Mouse (Mus musculus): ENCODE measurements around the gene Tmem270. TPM values are rescaled to one million over a fixed set of nuclear protein-coding genes. Genes with fewer than 3 reads are reported as not detected.

Tmem270 gene
- total RNA-seq, 2 experiments from 2014 or later = not detected

GRCm38 (mm10) chr5:134890601-134891054, 15.9 kb downstream of the Tmem270 start:
- no peak for DNase-seq (ENCODE audit: low spot score in 2 of 2)

DNA sequence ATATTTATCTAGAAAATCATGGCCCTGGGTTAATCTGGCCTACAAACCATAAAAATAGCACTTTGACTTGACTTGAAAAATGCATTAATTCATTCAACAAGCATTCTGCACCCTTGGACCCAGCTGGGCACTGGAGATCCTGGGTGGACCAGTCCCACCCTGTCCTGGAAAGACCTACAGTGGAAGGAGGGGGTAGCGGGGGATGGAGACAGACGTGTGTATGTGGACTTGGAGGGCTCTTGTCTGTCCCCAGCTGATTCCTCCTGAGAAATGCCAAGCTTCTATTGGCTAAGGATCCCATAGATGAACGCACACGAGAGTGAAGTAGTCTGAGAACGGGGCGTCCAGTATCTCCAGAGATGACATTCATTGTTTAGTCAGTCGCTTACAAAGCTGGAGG, 18.0 kb downstream of the Tmem270 start:
- no peak for DNase-seq (ENCODE audit: low spot score in 2 of 2)

DNA sequence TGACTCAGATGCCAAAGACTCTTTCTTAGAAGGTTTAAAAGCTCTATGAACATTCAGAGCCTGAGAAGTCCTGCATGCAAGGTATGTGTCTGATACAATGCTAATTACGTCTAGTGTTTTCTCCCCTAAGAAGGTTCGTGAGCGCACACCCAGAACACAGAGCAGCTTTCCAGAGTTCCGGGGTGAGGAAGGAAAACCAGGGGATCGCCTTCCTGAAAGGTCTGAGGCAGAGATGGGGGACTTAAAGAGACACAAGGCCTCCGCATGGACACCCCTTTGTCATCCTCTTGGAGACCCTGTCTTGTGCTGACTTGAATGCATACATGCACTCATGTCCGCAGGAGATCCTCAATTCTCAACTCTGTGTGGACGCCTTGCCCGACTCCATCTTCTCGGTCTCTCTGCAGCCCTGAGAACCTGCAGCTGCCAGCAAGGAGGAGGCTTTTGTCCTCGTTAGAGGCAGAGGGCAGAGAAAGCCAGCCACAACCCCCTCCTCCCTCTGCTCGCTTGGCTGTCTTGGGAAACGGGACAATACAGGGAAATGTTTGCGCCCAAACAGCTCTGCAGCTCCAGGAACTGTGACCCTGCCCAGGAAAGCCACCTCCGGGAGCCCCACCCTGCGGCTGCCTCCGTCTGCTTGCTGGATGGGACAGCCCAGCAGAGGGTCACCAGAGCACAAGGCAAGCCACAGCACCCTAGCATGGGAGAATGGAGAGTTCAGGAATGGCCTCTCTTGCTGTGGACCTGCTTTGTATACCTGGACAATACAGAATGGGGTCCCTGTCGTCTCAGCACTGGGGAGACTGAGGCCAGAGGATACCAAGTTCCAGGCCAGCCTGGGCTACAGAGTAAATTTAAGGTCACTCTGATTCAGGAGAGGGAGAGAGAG, 18.8 kb downstream of the Tmem270 start:
- peak in 1 of 2 experiments; percentile 29 for DNase-seq (ENCODE audit: low spot score in 2 of 2)

DNA sequence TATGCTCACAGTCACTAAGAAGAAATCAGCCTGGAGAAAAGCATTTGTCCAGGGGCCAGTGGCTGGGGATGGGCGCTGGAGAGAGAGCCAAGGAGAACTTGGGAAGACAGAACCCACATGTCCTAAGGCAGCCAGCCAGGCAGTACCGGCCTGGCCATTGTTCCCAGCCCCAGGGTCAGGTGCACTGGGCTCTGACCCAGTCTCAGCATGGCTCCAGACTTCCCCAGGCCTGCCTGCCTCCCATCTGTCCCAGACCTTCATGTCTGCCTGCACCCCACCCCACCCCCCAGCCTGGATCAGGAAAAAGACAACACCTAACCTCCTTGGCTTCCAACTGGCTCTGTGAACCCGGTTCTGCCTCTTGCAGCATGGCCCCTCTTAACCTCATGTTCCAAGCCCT, 23.5 kb downstream of the Tmem270 start:
- DNase-seq (ENCODE audit: low spot score in 2 of 2) = no peak

- no peak for DNase-seq (ENCODE audit: low spot score in 2 of 2)
These were observed 29.7 kb downstream of the Tmem270 start for GRCm38 (mm10) chr5:134876801-134877200.

DNA sequence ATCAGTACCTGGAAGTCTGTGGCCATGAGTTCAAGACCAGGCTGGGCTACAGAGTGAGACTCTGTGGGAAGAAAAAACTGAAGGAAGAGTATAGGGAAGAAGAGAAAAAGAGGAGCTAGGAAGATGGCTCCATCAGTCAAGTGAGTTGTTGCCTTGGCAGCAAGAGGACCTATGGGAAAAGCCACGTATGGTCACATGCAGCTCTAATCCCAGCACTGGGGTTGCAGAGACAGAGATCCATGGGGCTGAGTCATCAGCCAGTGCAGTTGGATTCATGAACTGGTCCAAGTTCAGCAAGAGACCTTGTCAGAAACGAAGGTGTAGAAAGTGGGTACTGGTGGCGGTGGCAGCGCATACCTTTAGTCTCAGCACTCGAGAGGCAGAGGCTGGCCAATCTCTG, 31.3 kb downstream of the Tmem270 start:
- no peak for DNase-seq (ENCODE audit: low spot score in 2 of 2)

GRCm38 (mm10) chr5:134873956-134874879, 32.3 kb downstream of the Tmem270 start:
- DNase-seq (ENCODE audit: low spot score in 2 of 2) = no peak

- no peak for DNase-seq (ENCODE audit: low spot score in 2 of 2)
These were observed 33.5 kb downstream of the Tmem270 start for GRCm38 (mm10) chr5:134873034-134873433.

DNA sequence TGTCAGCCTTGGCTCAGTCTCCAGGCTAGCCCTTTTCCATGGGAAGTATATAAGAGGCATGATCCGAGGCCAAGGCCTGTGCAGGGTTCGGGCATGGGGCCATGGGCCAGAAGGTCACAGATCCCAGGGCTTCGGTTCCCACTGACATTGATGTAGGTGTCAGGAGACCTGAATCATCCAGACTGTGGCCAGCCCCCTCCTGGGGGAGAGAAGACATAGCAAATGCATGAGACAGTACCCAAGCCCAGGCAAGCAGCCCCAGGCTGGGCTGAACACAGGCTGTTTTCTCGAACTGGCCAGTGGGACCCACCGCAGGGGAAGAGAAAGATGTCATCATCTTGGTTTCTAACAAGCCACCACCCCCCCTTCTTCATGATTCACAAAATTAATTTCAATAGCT, 33.9 kb downstream of the Tmem270 start:
- no peak for DNase-seq (ENCODE audit: low spot score in 2 of 2)

- no peak for DNase-seq (ENCODE audit: low spot score in 2 of 2)
These were observed 38.0 kb downstream of the Tmem270 start for GRCm38 (mm10) chr5:134868506-134868905.

DNA sequence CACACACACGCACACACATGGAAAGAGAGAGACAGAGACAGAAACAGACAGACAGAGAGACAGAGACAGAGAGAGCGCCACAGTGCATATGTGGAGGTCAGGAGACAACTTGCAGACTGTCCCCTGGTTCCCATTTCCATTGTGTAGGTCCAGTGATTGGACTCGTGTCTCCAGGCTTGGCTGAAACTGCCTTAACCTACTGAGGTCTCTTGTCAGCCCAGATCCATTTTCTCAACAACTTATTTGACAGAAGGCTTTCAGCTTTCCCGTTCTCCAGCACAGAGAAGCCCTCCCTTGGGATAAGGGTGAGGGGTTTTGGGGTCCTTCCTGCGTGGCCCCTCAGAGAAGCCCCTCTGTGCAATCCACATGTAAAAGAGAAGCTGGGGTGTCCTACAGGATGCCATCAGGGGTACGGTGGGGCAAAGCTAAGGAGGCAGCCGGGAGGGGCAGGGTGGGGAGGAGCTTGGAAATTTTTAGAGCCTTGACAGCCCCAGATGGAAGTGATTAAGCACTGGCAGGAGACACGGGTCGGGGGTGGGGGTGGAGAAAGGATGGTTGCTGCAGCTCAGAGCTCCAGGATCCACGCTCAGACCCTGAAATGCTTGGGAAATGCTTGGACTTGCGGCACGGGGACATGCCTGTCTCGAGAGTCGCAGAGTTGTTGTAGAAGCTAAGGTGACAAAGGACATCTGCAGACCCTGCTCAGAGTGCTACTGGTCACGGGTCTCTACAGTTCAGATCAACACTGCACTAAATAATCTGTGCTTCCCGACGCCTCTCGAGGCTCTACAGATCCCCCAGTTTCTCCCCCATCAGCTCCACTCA, 39.0 kb downstream of the Tmem270 start:
- DNase-seq (ENCODE audit: low spot score in 2 of 2) = no peak

DNA sequence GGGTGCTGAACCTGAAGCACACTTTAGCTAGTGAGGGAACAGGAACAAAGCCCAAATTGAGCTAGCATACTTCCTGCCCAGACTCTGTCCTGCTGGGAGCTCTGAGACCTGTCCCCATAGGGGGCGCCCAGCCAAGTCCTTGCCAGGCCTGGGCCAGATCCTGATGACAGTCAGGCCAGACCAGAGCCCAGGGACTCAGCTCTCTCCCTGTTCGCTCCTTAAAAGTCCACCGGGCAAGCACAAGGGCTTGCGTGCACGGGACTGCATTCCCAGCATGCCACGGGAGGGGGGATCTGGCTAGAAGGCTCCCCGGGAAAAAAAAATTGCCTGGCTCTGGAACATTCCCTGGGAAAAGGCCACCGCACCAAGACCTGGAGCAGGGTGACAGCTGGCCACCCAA, 41.4 kb downstream of the Tmem270 start:
- DNase-seq (ENCODE audit: low spot score in 2 of 2) = no peak

- no peak for DNase-seq (ENCODE audit: low spot score in 2 of 2)
These were observed 44.5 kb downstream of the Tmem270 start for GRCm38 (mm10) chr5:134861902-134862497.

DNA sequence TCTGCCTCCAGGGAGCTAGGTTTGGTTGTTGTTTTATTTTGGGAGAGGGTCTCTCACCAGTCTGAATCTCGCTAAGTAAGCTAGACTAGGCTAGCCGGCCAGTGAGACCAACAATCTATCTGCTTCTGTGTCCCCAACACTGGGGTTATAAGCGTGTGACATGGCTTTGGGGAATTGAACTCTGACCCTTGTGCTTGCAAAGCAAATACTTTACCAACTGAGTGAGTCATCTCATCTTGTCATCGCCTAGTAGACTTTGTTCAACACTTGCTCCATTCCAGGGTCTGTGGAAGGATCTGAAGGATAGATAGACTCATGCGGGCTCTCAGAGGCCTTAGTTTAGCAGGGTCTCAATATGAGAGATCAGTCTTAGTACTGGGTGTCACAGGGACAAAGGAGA, 47.3 kb downstream of the Tmem270 start:
- no peak for DNase-seq (ENCODE audit: low spot score in 2 of 2)

DNA sequence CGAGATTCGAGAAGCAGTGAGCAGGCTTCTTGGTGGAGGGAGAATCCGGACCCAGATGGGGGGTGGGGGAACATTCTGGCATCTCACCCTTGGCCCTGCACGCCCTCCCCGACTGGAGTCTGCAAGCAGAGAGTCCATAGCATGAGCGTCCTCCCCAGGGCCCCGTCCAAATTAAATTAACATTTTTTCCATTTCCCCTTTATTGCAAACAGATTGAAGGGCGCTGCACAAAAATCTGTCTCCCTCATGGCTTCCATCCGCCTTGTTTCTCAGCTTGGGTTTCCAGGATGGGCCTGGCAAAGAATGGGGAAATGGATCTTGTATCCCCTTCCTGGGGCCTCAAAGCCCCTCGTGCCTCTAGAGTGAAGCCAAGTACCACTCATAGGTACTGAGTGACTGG, 48.2 kb downstream of the Tmem270 start:
- DNase-seq (ENCODE audit: low spot score in 2 of 2) = no peak

- no peak for DNase-seq (ENCODE audit: low spot score in 2 of 2)
These were observed 53.7 kb downstream of the Tmem270 start for GRCm38 (mm10) chr5:134852873-134853272.

Measured in adrenal gland, postnatal 4 days (tissue).